Mouse (Mus musculus): Measurements from ENCODE around the gene Pate1.

Gene Pate1

DNA sequence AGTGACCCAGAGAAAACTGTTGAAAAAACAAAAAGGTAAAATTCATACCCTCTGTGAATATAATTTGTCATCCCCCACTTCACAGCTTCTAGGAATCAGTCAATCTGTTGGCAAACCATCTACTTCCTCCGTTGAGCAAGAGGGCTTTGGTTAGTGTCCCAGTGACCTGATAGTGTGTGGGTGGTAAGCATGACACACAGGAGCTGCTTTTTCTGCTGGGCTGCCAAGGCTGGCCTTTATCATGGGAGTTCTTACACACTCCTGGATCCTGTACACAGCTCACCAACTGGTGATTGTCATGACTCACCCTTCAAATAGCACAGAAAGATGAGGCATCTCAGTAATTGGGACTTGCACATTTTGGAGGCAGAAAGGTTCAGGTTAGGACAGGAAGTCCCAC, at the start of gene Pate1:
Pate1 (minus strand) TSS at position 378 of the 400 bp plus-strand sequence.
- DNase-seq, result peak; percentile 9

- DNase-seq, result no peak
Measured at GRCm38 (mm10) chr9:35707265-35707664, 20.1 kb upstream of the Pate1 start.

- no peak for DNase-seq
Measured at GRCm38 (mm10) chr9:35691924-35692323, 4.7 kb upstream of the Pate1 start.

DNA sequence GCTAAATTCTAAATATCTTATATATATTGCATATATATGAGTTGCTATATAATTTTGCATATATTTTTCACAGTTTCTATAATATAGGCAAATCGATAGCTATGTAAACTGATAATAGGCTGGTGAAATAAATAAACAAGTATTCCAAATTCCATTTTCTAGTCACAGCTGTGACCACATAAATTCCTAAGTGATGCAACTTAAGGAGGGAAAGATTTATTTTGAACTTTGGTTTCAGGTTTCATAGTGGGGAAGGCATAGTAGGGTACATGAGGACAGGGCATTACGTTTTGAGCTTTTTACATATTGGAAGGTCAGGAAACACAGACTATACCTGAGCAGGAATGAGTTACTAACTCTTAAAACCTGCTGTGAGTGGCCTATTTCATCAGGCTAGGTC, 13.6 kb downstream of the Pate1 start:
- no peak for DNase-seq

DNA sequence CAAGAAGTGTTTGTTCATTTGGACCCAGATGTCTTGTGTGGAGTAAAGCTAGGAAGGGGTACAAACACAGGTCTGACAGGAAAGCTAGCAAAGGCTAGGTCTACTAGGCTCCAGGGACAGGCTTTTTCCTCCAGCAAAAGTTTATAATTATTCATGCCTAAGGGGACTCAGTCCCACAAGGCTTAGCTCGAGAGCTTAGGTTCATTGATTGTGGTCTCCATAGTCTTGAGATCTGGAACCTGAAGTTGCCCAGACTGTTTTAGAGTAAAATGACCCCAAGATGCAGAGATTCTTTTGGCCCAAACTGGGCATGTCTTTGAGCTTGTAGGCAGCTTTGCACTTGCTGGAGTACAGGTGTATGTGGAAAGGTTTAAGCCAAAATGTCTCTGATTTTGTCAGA, 39.1 kb downstream of the Pate1 start, which contains the start of gene Pate3:
Pate3 (minus strand) TSS at position 101 of the 400 bp plus-strand sequence.
- no peak for DNase-seq

Measured in lung, postnatal 14 days (tissue).